Mouse (Mus musculus): ENCODE results near the gene Esrrg. TPM values are rescaled to one million over a fixed set of nuclear protein-coding genes. Genes with fewer than 3 reads are reported as not detected.

Gene Esrrg
- polyA plus RNA-seq, 1 experiment from 2014 or later, result 23.5 TPM

DNA sequence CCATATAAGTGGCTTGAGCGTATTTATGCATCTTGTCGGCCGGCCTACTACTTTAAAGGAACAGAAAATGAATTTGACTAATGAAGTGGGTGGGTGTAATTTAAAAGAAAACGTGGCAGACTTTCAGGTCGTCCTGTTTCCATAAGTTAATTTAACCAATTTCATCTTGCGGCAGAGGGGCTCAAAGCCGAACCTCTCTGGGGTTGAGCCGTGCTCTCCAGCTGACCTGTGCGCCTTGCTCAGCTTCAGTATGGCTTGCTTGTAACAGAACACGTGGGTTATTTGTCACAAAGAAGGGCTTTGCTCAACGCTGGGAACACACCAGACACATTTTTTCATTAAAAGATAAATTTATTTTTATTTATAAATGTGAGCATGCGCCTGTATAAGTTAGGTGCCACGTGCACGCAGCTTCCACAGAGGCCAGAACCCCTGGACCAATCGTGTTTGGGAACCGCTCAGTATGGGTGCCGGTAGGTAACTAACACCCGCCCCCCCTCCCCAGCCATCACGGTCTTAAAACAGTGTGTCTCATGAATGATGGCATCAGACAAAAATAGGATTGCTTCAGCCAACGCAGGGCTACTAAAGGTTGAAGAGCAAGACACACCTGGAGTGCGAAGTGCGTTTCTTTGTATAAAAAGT lies 546.7 kb downstream of the Esrrg start:
- no peaks in the 10 kb centered on the region for H3K9me3 ChIP-seq (replicated peaks; ENCODE audit: control insufficient read depth, low read length)
- H3K36me3 ChIP-seq (ENCODE audit: control insufficient read depth, insufficient read depth), result no peaks in the 10 kb centered on the region; the same call in 1 of the 2 replicates
- WGBS, result 84% methylated on average over 22 of the region's 22 CpGs
- H3K27ac ChIP-seq (ENCODE audit: low read length), result peak overlapping the region; percentile 11
- no peak overlapping the region for H3K4me3 ChIP-seq (ENCODE audit: low read length)
- H3K4me1 ChIP-seq (ENCODE audit: control insufficient read depth, insufficient read depth, low read length), result peaks cover 12% of the 10 kb centered on the region
- ATAC-seq (replicated peaks; ENCODE audit: extremely low read depth, insufficient read depth, low FRiP score), result no peak
- H3K9ac ChIP-seq (ENCODE audit: low read length), result no peak overlapping the region
- H3K27me3 ChIP-seq (ENCODE audit: control insufficient read depth, insufficient read depth, low read length), result no peaks in the 10 kb centered on the region
- H3K4me2 ChIP-seq (ENCODE audit: low read depth, low read length), result peak overlapping the region; percentile 50

DNA sequence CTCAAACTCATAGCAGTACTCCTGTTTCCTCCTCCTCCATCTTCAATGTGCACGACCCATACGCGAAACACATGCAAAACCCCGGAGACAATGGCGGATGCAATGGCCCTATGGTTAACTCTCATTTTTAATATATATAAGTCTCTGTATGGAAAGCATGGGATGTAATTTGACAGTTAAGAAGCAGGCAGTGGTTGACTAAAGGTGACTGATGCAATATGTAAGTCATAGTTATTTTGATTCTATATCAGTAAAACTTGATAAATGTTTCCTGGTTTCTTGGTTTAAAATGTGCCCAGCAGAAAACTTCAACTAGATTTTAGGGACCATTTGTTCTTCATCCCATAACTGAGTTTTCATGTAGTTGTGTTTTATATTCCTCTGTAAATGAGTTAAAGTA lies 547.9 kb downstream of the Esrrg start:
- H3K4me3 ChIP-seq (ENCODE audit: low read length), result no peak overlapping the region
- 95% methylated on average over 5 of the region's 5 CpGs for WGBS
- no peak overlapping the region for H3K4me2 ChIP-seq (ENCODE audit: low read depth, low read length)
- H3K27ac ChIP-seq (ENCODE audit: low read length), result no peak overlapping the region
- H3K9ac ChIP-seq (ENCODE audit: low read length), result no peak overlapping the region
- no peaks in the 10 kb centered on the region for H3K27me3 ChIP-seq (ENCODE audit: control insufficient read depth, insufficient read depth, low read length)
- no peak for ATAC-seq (replicated peaks; ENCODE audit: extremely low read depth, insufficient read depth, low FRiP score)
- no peaks in the 10 kb centered on the region for H3K9me3 ChIP-seq (replicated peaks; ENCODE audit: control insufficient read depth, low read length)
- H3K36me3 ChIP-seq (ENCODE audit: control insufficient read depth, insufficient read depth), result no peaks in the 10 kb centered on the region; the same call in 1 of the 2 replicates
- peaks cover 12% of the 10 kb centered on the region for H3K4me1 ChIP-seq (ENCODE audit: control insufficient read depth, insufficient read depth, low read length)

DNA sequence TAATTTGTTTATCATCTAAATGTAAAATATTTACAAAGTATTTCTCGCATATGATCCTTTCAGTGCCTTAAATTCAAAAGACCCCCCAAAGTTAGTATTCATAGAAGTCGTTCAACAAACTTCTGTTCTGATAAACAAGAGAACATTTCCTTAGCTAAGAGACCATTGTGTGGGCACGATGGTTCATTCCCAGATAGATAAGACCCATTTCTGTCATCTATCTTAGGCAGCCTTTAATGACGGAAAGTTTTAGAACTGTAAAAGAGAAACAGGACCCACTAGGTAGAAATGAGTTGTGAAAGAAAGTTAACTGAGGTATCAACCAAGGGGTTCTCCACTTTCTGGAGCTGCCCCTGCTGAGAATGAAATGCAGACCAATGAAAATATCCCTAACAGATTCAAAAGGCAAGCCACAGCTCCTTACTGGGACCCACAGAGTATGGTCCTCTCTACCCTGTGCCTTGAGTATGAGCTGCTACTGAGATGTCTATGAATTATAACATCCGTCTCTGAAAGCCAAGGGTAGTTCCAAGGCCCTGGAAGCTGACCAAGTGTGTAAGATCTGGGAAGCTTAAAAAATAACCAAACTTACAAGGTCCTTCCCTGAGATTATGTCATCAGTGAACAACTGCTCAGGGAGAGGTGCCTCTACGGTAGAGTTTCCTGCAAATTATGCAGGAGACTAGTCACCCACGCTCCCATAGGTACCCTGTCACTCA lies 548.8 kb downstream of the Esrrg start:
- no peaks in the 10 kb centered on the region for H3K27me3 ChIP-seq (ENCODE audit: control insufficient read depth, insufficient read depth, low read length)
- WGBS, result 63% methylated on average over 7 of the region's 7 CpGs
- H3K9ac ChIP-seq (ENCODE audit: low read length), result no peak overlapping the region
- no peak overlapping the region for H3K4me2 ChIP-seq (ENCODE audit: low read depth, low read length)
- peaks cover 12% of the 10 kb centered on the region for H3K4me1 ChIP-seq (ENCODE audit: control insufficient read depth, insufficient read depth, low read length)
- H3K36me3 ChIP-seq (ENCODE audit: control insufficient read depth, insufficient read depth), result no peaks in the 10 kb centered on the region
- no peak overlapping the region for H3K4me3 ChIP-seq (ENCODE audit: low read length)
- no peak overlapping the region for H3K27ac ChIP-seq (ENCODE audit: low read length)
- ATAC-seq (replicated peaks; ENCODE audit: extremely low read depth, insufficient read depth, low FRiP score), result no peak
- H3K9me3 ChIP-seq (replicated peaks; ENCODE audit: control insufficient read depth, low read length), result no peaks in the 10 kb centered on the region

DNA sequence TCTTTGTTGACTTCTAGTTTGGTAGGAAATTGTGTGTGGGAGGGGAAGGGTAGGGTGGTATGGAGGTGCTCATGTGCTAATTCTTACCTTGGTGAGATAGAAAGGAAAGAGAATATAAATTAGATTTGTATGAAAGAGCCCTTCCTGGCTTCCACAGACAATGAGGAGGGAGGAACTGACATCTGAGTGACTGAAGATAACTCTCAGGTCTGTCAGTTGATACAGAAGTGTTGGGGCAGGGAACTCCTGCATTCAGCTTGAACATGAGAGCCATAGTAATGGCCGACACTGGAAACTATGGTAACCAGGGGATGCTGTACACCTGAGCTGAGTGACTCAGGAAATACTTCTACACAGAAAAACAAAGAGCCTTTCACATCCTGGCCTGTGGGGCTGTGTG lies 550.1 kb downstream of the Esrrg start:
- no peak overlapping the region for H3K9ac ChIP-seq (ENCODE audit: low read length)
- H3K27ac ChIP-seq (ENCODE audit: low read length), result no peak overlapping the region
- no peak overlapping the region for H3K4me2 ChIP-seq (ENCODE audit: low read depth, low read length)
- peaks cover 12% of the 10 kb centered on the region for H3K4me1 ChIP-seq (ENCODE audit: control insufficient read depth, insufficient read depth, low read length)
- no peak overlapping the region for H3K4me3 ChIP-seq (ENCODE audit: low read length)
- 76% methylated on average over 1 of the region's 1 CpGs for whole genome bisulfite sequencing
- H3K27me3 ChIP-seq (ENCODE audit: control insufficient read depth, insufficient read depth, low read length), result no peaks in the 10 kb centered on the region
- no peaks in the 10 kb centered on the region for H3K9me3 ChIP-seq (replicated peaks; ENCODE audit: control insufficient read depth, low read length)
- no peaks in the 10 kb centered on the region for H3K36me3 ChIP-seq (ENCODE audit: control insufficient read depth, insufficient read depth)
- ATAC-seq (replicated peaks; ENCODE audit: extremely low read depth, insufficient read depth, low FRiP score), result no peak

DNA sequence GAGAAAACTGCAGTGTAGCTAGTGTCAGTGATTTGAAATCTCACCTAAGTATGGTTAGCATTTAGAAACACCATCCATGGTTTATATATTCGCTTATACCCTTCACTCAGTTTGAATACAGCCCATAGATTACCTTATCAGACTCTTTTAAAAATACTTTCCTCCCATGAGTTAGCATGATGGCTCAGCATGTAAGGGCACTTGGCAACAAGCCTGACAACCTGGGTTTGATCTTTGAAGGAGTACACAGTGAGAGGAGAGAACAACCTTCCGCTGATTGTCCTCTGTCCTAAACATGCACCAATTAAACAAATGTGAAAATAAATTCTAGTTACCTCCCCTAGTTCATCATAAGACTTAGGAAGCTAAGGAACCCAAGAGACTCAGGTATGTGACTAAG lies 550.5 kb downstream of the Esrrg start:
- H3K27me3 ChIP-seq (ENCODE audit: control insufficient read depth, insufficient read depth, low read length), result no peaks in the 10 kb centered on the region
- H3K36me3 ChIP-seq (ENCODE audit: control insufficient read depth, insufficient read depth), result no peaks in the 10 kb centered on the region
- H3K9ac ChIP-seq (ENCODE audit: low read length), result no peak overlapping the region
- H3K4me1 ChIP-seq (ENCODE audit: control insufficient read depth, insufficient read depth, low read length), result peaks cover 7% of the 10 kb centered on the region
- no peak overlapping the region for H3K27ac ChIP-seq (ENCODE audit: low read length)
- no peaks in the 10 kb centered on the region for H3K9me3 ChIP-seq (replicated peaks; ENCODE audit: control insufficient read depth, low read length)
- no peak for ATAC-seq (replicated peaks; ENCODE audit: extremely low read depth, insufficient read depth, low FRiP score)
- H3K4me2 ChIP-seq (ENCODE audit: low read depth, low read length), result no peak overlapping the region
- H3K4me3 ChIP-seq (ENCODE audit: low read length), result no peak overlapping the region
- 47% methylated on average over 2 of the region's 2 CpGs for WGBS

DNA sequence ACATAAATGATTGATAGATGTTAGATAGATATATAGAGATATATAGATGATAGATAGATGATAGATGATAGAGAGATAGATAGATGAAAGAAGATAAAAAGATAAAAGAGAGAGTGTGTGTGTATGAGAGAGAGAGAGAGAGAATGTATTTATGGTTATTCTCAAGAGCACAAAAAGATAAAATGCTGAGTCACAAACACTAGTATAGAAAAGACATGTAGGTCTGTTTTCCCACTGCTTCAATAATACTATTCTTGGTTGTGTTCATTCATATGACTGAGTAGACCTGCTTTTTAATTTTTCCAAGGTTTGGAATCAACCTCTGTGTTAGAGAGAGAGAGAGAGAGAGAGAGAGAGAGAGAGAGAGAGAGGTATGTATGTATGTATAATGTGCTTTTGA lies 554.5 kb downstream of the Esrrg start:
- no peak overlapping the region for H3K4me3 ChIP-seq (ENCODE audit: low read length)

DNA sequence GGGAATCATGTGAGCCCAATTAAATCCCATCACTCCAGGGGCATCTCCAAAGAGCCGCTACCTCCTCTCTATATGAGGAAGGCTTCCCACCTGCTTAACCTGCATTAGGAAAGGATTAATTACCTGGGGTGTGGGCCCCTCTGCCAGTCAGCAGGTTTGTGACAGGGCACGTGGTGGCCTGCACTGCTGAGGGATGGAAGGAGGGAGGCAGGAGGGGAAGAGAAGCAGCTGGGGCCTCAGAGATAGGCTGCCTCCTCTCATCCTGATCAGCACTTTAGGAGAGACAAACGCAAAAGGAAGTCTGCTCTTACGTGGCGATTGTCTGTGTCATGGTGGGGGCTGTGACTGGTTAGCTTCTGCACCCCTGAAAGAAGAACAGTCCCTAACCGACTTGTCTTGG lies 555.7 kb downstream of the Esrrg start:
- Histone ChIP-seq H3K9ac (ENCODE audit: low read length) (no peak overlapping the region), H3K4me2 (ENCODE audit: low read depth, low read length) (no peak overlapping the region), H3K4me3 (ENCODE audit: low read length) (no peak overlapping the region), H3K36me3 (ENCODE audit: control insufficient read depth, insufficient read depth) (no peaks in the 10 kb centered on the region), H3K9me3 (replicated peaks; ENCODE audit: control insufficient read depth, low read length) (no peaks in the 10 kb centered on the region), H3K27me3 (ENCODE audit: control insufficient read depth, insufficient read depth, low read length) (no peaks in the 10 kb centered on the region), H3K27ac (ENCODE audit: low read length) (no peak overlapping the region), H3K4me1 (ENCODE audit: control insufficient read depth, insufficient read depth, low read length) (peaks cover 3% of the 10 kb centered on the region; the same call in 1 of the 2 replicates)
- 48% methylated on average over 6 of the region's 6 CpGs for WGBS
- no peak for ATAC-seq (replicated peaks; ENCODE audit: extremely low read depth, insufficient read depth, low FRiP score)

More for the DNA sequence above, 554.5 kb downstream of the Esrrg start:
- Histone ChIP-seq H3K4me2 (ENCODE audit: low read depth, low read length) (no peak overlapping the region), H3K36me3 (ENCODE audit: control insufficient read depth, insufficient read depth) (no peaks in the 10 kb centered on the region), H3K9me3 (replicated peaks; ENCODE audit: control insufficient read depth, low read length) (no peaks in the 10 kb centered on the region), H3K9ac (ENCODE audit: low read length) (no peak overlapping the region), H3K27ac (ENCODE audit: low read length) (no peak overlapping the region), H3K27me3 (ENCODE audit: control insufficient read depth, insufficient read depth, low read length) (no peaks in the 10 kb centered on the region), H3K4me1 (ENCODE audit: control insufficient read depth, insufficient read depth, low read length) (peaks cover 10% of the 10 kb centered on the region)
- ATAC-seq (replicated peaks; ENCODE audit: extremely low read depth, insufficient read depth, low FRiP score), result no peak

DNA sequence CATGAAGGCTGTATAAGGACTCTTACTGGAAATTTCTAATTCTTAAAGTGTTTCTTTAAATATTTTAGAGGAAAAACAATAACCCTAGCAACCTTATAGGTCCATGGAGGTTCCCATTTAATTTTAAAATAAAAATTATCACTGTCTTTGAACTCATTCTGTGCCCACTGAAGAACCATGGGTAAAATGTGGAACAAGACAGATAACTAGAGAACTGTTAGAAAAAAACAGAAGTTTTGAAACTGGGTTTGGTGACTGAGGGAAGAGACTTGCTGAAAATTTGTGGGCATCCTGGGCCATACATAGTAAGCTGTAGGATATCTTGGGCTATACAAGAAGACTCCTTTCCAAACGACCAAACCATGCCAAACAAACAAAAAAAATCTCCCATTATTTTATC lies 565.3 kb downstream of the Esrrg start:
- no peaks in the 10 kb centered on the region for H3K9me3 ChIP-seq (replicated peaks; ENCODE audit: control insufficient read depth, low read length)

DNA sequence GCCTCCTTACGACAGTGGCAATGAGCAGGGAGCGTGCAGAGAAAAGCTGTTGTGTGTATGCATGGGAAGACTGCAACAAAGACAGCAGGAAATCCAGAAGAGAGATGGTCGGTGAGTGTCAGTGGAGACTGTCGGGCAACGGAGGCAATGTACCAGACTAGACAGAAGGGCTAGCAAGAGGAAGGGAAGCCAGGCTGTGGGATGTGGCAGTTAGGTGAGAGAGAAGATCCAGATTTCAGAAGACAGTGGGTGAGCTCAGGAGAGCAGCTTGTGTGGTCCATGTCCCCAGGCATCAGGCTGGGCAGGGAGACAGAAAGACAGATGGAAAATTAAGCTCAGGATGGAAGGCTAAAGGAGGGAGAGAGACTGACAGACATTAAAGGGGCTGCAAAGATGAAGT lies 574.4 kb downstream of the Esrrg start:
- H3K9ac ChIP-seq (ENCODE audit: low read length), result no peak overlapping the region
- H3K4me1 ChIP-seq (ENCODE audit: control insufficient read depth, insufficient read depth, low read length), result no peaks in the 10 kb centered on the region
- 90% methylated on average over 5 of the region's 5 CpGs for WGBS
- H3K9me3 ChIP-seq (replicated peaks; ENCODE audit: control insufficient read depth, low read length), result no peaks in the 10 kb centered on the region
- no peak overlapping the region for H3K27ac ChIP-seq (ENCODE audit: low read length)
- ATAC-seq (replicated peaks; ENCODE audit: extremely low read depth, insufficient read depth, low FRiP score), result no peak
- H3K4me2 ChIP-seq (ENCODE audit: low read depth, low read length), result no peak overlapping the region
- no peak overlapping the region for H3K4me3 ChIP-seq (ENCODE audit: low read length)
- H3K36me3 ChIP-seq (ENCODE audit: control insufficient read depth, insufficient read depth), result no peaks in the 10 kb centered on the region
- no peaks in the 10 kb centered on the region for H3K27me3 ChIP-seq (ENCODE audit: control insufficient read depth, insufficient read depth, low read length)

More for the DNA sequence above, 565.3 kb downstream of the Esrrg start:
- H3K27me3 ChIP-seq (ENCODE audit: control insufficient read depth, insufficient read depth, low read length), result no peaks in the 10 kb centered on the region
- H3K36me3 ChIP-seq (ENCODE audit: control insufficient read depth, insufficient read depth), result no peaks in the 10 kb centered on the region
- H3K4me3 ChIP-seq (ENCODE audit: low read length), result no peak overlapping the region
- WGBS, result 48% methylated on average over 1 of the region's 1 CpGs
- H3K9ac ChIP-seq (ENCODE audit: low read length), result no peak overlapping the region
- ATAC-seq (replicated peaks; ENCODE audit: extremely low read depth, insufficient read depth, low FRiP score), result no peak
- H3K4me2 ChIP-seq (ENCODE audit: low read depth, low read length), result no peak overlapping the region
- H3K4me1 ChIP-seq (ENCODE audit: control insufficient read depth, insufficient read depth, low read length), result no peaks in the 10 kb centered on the region
- H3K27ac ChIP-seq (ENCODE audit: low read length), result no peak overlapping the region

All from heart, embryonic 16.5 days (tissue).